Mouse (Mus musculus): Measurements from ENCODE around the gene Mcub.

The Mcub gene

DNA sequence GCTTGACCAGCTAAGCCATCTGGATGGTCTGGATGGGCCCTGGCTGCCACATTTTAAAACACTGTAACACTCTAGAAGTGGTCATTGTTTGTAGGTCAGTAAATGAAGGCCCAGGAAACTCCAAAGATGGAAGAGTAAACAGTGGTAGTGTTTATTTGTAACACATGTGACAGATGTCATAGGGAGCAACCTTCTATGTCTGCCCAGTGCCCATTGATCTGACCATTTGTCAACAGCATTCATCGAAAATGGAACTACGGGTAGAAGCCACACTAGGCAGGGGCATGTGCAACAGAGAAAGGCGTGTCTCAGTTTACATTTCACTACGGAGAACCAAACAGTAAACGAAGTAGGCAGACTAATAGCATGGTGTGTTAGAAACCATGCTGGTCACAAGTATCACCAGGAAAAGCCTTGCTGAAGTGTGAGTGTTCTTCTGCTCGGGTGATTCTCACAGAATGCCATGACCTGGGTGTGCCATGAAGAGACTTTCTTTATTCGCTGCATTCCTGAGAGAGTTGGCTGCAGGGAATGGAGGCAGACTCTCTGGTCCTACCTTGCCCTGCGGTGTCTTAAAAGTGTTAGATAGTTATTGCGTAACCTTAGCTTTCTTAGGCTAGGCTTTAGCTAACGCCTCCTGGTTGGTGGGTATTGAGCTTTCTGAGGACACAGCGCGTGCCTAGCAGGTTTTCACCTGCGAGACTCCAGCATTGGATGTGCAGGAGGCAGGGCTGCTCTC is 82.1 kb downstream of the Mcub start:
- DNase-seq = no peak

- DNase-seq = peak; percentile 17
These were observed 83.6 kb downstream of the Mcub start for GRCm38 (mm10) chr3:129886430-129886829.

DNA sequence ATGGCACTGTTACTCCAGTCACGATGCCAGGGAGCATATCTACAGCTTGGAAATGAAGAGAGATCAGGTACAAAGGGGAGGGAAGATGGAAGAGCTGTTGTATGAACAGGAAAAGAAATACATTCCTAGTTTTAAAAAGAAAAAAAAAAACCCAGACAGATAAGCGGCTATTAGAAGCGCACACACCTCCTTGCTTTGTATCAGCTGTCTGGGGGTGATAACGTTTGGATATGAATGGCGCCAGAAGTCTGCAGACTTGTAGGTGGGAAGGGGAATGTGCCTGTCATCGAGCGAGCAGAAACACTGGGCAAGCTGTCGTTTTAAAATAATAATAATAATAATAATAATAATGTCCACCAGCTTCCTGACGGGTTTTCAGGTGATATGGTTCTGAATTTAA is 84.4 kb downstream of the Mcub start:
- DNase-seq = peak; percentile 41

DNA sequence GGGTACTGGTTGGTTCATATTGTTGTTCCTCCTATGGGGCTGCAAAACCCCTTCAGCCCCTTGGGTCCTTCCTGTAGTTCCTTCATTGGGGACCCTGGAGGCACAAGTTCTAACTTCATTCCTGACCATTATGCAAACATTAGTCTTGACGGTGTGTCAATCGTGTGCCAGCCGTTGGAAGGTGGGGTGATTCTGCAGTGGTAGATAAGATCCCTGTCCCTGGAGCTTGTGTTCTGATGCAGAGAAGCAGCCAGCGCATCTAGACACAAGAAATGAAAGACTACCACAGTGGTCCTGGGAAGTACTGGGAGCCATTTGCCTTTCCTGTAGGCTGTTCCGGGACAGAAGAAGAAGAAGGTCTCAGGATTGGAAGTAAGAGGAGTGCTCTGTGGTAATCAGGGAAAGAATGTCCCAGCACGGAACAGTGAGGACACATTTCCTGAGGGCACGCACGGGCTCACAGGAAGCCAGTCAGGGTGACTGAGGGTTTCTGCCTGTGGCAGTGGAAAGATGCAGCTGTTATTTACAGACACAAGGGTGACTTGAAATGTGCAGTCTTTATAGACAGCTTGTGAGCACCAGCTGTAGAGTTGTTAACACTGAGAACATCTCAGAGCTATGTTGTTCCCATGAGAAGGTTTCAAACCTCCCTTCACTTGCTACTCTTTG is 88.9 kb downstream of the Mcub start:
- DNase-seq = peak; percentile 77

DNA sequence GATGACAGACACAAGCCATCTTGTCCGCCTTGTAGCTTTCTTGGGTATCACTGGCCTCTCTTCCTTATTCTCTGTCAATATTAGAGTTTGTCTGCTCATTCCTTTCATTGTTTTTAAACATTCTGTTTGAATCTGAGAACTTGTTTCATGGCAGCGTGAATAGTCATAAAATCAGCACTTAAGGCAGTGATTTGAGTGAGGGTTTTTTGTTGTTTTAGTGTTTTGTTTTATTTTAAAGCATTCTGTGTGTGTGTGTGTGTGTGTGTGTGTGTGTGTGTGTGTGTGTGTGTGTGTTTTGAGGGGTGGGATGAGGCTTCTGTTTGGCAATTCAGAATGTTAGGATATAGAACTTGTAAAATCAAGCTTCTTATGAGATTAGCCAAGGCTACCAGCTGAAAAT is 90.1 kb downstream of the Mcub start:
- no peak for DNase-seq

- peak; percentile 63 for DNase-seq
These were observed 90.8 kb downstream of the Mcub start for GRCm38 (mm10) chr3:129879131-129879757.

GRCm38 (mm10) chr3:129878405-129879021 is 91.5 kb downstream of the Mcub start, which contains the start of gene Pla2g12a:
Pla2g12a (plus strand) TSS chr3:129878606.
- peak; percentile 91 for DNase-seq

DNA sequence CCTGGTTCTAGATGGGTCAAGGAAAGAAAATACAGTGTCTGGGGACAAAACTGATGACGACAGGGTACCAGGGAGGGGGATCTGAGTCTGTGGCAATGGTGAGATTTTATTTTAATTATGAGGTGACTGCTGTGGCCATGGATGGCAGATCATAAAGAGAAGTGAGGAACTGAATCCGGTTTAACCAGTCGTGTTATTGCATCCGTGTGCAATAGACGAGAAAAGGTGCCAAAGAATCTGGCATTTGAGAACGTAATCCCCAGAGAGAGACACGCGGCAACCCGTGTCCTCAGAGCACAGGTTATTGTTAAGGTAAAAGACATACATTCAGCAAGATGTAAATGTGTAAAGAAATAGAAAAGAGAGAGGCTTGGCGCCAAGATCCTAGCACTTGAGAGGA is 92.7 kb downstream of the Mcub start:
- no peak for DNase-seq
